Mouse (Mus musculus) embryo, embryonic 11 days (tissue): ENCODE data around the gene Atp5e.

Experiments used
- DNase-seq: peaks from one replicate; pipeline ENCODE4 v3.0.0-alpha.2; 2015

Atp5e gene

GRCm38 (mm10) chr2:174413127-174413526 is 50.8 kb downstream of the Atp5e start:
- no peak for DNase-seq
